Mouse (Mus musculus) urinary bladder, postnatal 10 days (tissue): Measurements from ENCODE around the gene Tnfsf15.

Experiments used
- DNase-seq: peaks from one replicate; pipeline ENCODE4 v3.0.0; 2022; ENCODE audit warnings: low spot score

Gene Tnfsf15

DNA sequence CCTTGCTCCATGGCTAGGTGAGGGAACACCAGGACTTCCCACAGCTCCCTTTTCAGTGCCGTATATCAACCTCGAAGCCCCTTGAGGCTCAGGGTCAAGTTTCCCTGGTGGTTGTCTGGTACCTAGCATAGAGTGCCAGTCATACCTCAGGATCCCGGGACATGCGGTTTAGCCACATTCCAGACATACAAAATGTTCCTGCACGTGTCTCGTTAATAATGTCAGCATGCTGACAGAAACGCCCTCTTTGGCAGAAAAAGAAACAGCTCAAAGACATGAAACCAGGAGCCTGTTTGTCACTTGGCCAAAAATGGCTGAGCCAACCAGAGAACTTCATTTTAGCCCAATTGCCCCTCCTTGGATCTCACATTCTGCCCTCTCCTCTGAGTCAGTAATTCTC is 2.8 kb downstream of the Tnfsf15 start:
- no peak for DNase-seq

DNA sequence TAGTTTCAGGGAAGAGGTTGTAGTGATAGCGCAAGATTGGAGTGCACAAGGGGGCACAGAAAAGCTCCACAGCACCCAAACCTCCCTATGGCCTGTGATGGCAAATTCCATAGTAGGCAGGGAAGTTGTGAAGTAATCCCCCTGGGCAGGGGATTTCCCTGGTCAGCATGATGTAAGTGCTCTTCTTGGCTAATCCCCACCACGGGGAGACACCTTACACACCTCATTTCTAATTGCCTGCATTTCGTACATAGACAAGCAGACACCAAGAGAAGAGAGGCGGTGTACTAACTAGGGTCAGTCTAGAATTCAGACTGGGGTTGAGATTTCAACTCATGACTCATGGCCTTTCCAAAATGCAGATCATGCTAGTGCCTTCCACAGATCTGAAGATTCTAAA is 4.2 kb downstream of the Tnfsf15 start:
- DNase-seq: no peak

DNA sequence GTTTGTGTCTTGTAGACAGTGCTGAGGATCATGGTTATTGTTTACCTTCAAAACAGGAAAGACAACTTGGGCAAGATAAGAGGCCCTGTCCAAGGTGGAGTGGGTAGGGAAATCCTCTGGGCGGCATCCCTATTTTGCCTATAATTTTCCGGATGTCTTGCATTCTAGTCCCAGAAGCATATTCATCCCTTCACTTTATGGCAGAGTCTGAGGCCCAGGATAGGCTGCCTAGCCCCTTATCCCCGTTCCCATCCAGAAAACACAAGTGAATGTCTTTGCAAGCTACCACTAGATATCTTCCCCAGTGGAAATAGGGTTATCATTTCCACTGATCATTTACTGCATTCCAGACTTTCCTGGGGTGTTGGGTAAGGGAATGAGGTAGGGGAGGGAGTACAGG is 4.9 kb downstream of the Tnfsf15 start:
- DNase-seq: no peak

DNA sequence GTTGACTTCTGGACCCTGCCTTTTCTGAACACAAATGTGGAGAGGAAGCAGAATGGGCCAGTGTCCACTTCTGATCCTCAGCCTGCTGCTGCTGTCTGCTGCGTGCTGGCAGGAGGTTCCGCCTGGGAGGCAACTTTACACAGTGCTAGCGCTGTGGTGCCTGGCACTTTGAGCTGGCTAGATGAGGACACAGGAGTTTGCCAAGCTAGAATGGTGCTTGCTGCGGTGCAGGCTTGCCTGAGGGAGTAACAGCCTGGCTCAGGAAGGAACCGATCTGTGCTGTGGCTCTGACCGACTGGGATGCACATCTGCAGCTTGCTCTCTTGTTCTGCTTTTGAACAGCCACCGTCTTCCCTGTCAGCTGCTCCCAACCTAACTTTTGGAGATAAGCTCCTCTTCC is 5.4 kb downstream of the Tnfsf15 start:
- no peak for DNase-seq

DNA sequence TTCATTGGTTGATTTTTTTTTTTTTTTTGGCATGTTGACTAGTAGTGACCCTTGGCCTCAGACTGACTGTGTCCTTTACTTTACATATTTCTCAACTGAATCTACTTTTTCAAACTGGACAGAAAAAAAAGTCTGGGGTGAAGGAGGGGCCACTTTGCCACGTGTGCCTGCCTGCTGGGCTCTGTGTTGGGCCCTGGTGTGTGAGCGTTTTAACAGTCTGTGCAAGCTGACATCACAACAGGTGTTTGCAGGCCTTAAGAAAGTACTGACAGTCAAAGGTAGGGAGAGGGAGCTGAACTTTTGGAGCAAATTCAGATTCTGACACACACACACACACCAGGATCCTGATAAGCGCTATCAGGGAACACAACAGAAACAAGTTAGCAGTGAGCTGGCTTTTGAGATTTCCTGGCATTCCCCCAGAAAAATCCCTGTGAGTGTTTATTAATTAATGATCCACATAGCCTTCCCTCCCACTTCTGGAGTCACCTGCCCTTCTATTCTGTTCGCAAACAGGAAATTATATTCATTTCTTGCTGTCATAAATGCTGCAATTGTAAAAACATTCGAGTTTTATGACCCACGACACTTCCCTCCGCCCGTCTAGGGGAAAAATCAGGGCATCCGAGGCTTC is 6.4 kb downstream of the Tnfsf15 start:
- no peak for DNase-seq

DNA sequence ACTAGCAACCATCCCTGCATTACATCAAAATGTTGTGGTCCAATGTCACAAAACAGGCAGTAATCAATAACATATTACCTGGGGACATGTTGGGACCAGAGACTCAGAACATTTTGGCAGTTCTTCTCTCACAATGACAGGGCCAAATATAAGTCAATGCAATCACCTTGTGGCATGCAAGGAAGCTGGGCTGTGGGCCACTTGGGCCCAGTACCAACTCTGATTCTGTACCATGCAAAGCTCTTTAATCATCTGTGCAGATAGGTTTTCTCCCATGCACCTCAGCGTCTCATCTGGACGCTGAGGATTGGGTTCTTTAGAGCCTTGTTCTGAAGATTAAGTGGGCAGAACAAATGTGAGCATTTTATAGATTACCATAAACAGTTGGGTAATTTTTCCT is 13.6 kb downstream of the Tnfsf15 start:
- no peak for DNase-seq

DNA sequence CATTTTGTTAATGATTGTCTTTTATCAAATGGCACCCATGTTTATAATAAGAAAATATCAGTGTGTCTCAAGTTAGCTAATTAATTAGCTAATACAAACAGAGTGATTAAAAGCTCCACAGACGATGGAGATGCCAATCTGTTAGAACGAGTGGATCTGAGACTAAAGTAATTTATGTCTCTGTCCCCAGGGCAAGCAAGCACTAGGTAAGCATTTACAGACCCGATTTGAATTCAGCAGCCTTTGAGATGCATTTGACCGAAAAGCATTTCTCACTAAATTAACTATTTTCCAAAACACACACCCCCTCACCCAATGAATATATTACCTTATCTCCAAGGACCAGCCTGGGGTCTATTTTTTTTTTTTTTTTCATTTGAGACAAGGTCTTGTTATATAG is 18.2 kb downstream of the Tnfsf15 start:
- DNase-seq: no peak

DNA sequence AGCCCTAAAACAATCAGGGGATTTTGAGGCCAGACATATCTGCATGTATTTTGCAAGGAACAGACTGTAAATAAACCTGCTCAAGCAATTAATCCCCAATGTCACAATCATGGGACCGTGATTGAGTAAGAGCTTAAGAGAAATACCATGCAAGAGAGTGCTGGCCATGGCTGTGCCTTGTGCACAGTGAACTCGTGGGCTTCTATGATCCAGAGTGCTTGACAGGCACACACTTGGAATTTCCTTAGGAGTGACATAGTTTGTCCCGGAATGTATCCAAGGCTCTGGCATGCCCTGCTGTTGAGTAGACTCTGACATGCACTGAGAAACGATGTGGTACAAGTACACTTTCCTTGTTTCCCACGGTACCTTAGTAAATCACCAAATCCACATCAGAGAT is 18.9 kb downstream of the Tnfsf15 start:
- DNase-seq: no peak

DNA sequence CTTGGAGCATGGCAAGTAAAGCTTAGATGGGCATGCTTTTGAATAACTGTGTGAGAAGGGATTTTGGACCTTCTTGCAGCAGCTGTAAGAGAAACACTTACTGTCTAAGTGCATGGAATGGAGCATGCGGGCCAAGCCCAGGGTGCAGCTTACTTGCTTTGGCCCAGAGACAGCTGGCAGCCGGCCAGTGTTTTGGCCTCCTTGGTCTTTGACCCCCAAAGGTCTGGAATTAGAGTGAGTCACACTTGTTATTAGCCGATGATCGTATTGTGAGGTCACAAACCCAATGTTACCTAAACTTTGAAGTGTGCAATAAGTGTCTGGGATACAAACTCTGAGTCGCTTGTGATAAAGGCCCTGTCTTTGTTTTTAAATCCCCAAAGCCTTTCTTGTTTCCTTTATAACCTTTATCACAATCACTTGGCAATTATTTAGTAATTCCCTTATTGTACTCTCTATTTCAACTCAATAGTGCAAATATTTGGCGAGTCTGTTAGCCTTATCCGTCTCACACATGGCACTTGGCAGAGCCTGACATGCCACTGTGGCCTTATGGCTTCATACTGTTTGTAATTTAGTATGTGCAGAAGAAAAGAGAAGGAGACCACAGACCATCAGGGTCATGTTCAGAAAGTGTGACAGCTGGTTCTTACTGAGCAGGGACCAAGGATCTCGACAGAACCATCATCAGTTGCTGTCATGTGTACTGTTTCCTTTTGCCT is 26.8 kb downstream of the Tnfsf15 start:
- DNase-seq: no peak

DNA sequence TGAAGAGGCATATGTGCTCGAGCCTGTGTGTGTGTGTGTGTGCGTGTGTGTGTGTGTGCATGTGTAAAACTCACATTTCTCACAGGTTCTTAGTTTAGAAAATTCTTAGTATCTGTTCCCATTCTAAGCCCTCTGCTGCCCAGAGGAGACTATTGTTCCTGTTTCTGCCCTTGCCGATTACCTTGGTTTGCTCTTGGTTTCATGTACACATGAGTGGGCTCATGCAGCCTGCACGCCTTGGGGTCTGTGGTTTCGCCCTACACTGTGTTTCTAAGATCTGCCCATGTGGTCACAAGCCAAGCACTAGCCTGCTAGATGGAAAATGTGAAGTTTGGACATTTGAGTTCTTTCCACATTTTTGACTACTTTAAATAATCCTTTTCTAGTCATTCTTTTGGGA is 33.0 kb downstream of the Tnfsf15 start:
- DNase-seq: no peak

DNA sequence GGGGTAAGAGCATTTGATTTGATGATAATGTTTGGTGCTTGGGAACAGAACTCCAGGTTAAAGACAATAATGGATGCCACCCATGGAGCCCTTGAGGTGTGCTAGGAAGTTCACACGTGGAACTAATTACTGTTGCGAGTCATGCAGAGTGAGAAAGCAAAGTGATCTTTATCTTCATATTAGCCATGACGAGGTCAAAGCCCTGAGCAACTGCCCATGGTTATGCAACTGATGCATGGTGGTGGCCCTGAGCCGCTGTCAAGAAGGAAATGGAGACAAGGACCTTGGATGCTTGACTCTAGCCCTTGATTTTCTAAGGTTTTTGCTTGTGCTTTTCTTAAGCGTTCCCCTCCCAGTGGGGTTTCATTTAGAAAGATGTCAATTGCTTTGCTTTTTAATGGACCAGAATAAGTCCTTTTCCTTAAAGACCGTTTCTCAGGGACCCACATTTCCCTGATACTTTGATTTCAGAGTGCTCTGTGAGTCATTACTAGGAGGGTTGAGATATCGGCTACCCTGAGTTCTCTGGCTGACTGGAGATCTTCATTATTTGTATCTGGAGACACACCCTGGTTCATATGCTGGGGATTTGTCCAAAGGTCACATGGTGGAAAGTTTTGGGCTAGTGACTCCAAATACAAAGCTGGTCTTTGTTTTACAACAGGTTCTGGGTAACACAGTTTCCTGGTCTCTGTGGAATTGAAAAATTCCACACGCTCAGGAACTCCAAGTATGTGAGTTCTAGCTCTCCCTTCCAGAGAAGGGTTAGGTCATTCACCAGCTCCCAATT is 34.3 kb downstream of the Tnfsf15 start:
- no peak for DNase-seq

DNA sequence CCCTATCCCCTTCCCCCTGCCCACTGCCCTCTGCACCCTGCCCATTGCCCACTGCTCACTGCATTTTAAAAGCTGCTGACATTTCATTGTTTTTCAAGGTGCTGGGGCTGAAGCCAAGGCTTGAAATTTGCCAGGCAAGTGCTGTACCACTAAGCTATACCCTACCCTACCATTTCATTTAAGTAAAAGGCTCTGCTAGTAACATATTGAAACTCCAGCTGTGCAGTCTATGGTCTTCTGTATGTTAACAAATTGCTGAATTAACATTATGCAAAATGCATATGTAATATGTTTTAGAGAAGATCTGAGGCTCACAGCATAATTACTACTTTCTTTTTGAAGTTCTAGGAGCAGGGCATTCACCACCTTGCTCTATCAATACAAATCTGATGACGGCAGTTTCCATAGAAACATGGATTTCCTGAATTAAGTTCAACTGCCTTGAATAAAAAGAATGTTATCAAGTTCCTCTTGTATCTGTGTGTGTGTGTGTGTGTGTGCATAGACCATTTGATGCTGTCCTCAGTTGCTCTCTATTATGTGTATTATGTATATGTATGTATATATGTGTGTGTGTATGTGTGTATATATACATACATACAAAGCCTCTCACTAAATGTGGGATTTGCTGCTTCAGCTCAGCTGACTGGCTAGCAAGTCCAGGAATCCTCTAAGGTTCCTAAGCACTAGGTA is 38.5 kb downstream of the Tnfsf15 start:
- DNase-seq: no peak

DNA sequence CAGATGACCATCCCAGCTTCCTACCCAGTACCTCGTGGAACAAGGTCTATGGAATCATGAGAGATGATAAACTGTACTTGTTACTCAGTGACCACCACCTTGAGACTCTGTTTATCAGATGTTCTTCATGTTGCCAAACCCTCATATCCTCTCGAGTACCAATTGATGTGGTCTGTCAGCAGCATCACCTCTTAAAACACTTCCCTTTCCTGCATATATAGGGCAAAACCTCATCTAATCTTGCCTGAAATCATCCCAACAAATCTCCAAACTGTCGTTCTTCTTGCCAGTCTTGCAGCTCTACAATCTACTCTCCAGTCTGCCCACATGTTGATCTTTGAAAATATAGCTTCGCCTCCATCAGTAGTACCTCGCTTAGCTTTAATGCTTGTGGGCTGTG is 40.7 kb downstream of the Tnfsf15 start:
- no peak for DNase-seq

DNA sequence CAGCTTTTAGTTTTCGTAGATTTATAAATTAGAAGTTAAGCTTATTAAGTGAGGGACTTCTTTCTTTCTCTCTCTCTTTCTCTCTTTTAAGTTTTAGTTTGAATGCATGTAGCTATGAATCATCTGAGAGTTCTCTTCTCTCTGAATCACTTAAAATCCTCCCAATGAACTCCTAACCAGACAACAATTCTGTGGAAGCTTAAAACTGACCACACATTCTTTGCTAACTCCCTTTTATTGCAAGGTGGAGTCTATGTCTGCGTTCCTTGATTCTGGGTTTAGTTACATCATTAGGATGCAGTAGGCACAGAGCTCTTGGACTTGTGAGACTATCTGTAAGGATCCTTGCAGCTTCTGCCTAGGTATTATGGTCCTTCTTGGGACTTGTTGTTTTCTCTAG is 41.2 kb downstream of the Tnfsf15 start:
- DNase-seq: no peak

DNA sequence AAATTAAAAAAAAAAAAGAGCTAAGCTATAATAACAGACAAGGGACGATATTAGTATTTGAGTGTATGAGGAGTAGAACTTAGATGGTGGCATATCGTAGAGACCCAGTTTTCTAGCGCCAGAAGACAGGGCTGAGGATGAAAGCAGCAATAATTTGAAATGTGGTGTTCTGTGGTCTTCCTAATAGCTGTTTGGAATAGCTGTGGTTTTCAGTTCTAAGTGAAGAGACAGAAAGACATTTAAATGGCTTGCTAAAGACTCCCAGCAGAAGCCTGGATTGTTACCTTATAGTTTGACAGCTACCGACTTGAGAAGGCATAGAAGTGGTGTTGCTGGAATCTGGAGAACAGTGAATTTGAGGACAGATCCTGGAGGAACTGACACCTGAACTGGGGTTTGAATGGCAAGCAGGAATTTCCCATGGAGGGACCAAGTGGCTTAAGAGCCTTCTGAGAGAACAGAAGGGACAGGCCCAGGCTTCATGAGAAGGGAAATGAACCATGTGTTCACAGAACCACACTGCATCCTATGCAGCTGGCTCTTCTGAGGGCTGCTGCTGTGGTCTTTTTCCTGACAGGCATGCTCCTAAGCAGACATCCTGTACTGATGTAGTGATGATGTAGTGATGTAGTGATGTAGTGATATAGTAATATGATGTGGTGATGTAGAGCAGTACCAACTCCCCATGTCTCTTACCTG is 42.8 kb downstream of the Tnfsf15 start:
- DNase-seq: no peak

DNA sequence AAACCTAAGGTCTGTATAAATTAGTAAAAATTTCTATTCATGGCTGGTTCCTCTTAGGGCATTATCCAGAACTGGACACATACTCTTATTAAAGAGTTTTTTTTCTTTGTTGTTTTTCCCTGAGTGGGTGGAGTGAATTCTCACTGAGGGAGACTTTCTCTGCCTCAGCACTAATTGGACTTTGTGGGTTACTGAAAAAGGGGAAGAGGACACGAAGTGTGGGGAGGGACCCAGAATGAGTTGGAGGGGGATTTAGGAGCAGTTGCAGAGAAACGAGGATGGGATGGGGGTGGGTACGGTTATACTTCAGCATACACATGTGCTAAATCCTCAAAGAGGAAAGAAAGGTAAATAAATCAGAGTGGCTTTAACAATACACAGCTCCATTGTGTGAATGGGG is 45.2 kb downstream of the Tnfsf15 start:
- no peak for DNase-seq

DNA sequence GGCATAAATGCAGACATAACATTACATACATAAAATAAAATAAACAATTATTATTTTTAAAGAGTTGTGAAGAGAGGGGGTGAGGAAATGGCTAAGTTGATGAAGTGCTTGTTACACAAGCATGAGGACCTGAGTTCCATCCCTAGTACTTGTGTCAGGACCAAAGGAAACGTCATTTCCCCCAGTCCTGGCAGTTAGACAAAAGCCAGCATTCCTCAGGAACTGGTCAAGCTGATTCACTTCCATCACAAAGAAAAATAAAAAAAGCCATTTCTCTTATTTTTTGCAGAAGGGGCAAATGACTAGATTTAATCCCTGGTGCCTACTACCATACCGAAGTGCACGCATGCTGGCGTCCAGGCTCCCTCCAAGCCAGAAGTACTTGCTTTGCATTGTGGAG is 48.0 kb downstream of the Tnfsf15 start:
- no peak for DNase-seq

DNA sequence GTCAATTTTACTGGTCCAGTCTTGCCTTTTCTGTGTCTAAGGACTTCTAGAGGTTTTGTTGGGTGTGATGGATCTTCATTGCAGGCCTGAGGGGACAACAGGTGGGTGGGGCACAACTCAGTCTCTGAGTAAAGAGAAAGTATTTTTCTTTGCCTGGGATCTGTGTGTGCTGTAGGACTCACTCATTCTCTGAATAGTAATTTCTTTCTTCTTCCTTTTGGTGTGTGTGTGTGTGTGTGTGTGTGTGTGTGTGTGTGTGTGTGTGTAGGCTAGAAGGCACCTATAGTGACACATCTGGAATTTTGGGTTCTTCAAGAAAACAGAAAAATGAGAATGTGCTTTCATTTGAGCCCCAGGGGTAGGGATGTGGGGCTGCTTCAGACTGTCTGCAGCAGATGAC is 52.6 kb downstream of the Tnfsf15 start:
- no peak for DNase-seq

DNA sequence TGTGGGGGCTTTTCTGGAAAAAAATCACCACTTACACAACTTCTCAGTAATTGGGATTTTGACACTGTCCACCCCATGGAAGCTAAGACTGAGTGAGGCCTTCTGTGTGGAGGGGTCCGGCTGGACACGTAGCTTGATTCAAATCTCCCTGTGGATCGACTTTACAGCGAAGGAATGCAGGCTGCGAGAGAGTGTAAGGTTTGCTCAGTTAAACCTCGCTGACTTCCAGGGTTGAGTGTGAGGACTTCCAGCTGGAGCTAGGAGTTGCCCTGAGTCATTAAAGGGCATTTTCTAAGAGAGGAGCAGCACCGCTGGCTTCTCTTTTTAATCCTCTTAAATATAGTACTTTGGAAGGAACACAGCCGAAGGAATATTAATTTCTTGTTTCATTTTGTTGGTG is 57.5 kb downstream of the Tnfsf15 start:
- DNase-seq: no peak

DNA sequence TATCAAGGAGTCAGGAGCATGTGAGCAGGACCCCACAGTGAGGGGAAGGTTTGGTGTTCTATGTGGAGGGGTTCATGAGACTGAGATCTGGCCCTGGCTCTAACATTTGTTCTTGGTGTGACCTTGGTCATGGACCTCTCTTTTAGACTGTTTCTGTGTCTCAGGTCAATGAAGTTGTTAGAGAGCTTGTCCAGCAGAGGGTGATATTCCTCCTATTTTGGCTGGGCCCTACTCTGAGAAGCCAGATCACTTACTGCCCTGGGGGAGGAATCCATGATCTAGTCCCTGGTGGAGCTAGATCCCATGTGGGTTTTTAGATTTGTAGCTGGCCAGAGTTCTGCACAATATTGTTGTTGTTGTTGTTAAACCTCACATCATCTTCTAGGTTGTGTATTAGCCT is 58.8 kb downstream of the Tnfsf15 start:
- DNase-seq: no peak

DNA sequence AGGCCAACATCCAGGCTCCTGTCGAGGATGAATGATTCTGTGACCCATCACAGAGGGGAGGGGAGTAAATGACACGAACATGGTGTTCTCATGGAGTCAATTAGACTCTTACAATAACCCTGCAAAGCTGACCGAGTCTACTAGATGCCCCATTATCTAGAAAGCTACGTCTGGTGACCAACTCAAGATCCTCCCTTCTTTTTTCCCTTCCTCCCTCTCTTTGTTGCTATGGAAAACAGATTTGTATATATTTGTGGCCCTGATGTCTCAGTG is 59.7 kb downstream of the Tnfsf15 start:
- no peak for DNase-seq
